Mouse (Mus musculus) embryonic facial prominence, embryonic 13.5 days (tissue): Measurements from ENCODE around the gene Tmprss3. TPM values are rescaled to one million over a fixed set of nuclear protein-coding genes. Genes with fewer than 3 reads are reported as not detected.

ENCODE experiments used
- ATAC-seq: fragments of 200-750 bp; cut with Nextera tagmentation; 2 replicates; pipeline ENCODE4 v1.8.0; 2017; ENCODE audit warnings: low read depth; ENCODE audit not compliant: insufficient number of reproducible peaks, insufficient read depth, low FRiP score, low TSS enrichment
- H3K27ac ChIP-seq: fragments of 300-500 bp; sonication (generic); 2 replicates; pipeline ENCODE4 v1.5.1; 2015; ENCODE audit warnings: moderate library complexity, mild to moderate bottlenecking, inconsistent platforms
- H3K27me3 ChIP-seq: fragments of 300-500 bp; sonication (generic); 2 replicates; pipeline ENCODE4 v1.6.1; 2015; ENCODE audit warnings: mild to moderate bottlenecking, inconsistent platforms
- H3K36me3 ChIP-seq: fragments of 300-500 bp; sonication (generic); 2 replicates; pipeline ENCODE4 v1.6.1; 2015; ENCODE audit warnings: mild to moderate bottlenecking, inconsistent platforms
- H3K4me1 ChIP-seq: fragments of 300-500 bp; sonication (generic); 2 replicates; pipeline ENCODE4 v1.6.1; 2015; ENCODE audit warnings: inconsistent platforms
- H3K4me2 ChIP-seq: fragments of 300-500 bp; sonication (generic); 2 replicates; pipeline ENCODE4 v1.6.1; 2015; ENCODE audit warnings: moderate library complexity, mild to moderate bottlenecking, inconsistent platforms
- H3K4me3 ChIP-seq: fragments of 300-500 bp; sonication (generic); 2 replicates; pipeline ENCODE4 v1.5.1; 2015; ENCODE audit warnings: mild to moderate bottlenecking, inconsistent platforms
- H3K9ac ChIP-seq: fragments of 300-500 bp; sonication (generic); 2 replicates; pipeline ENCODE4 v1.6.1; 2015; ENCODE audit warnings: mild to moderate bottlenecking, inconsistent platforms
- H3K9me3 ChIP-seq: fragments of 300-500 bp; sonication (generic); 2 replicates; pipeline ENCODE4 v1.6.1; 2016; ENCODE audit warnings: inconsistent platforms
- WGBS: fragments of 180-500 bp; shearing (Covaris S2); methylation state at CpG from one replicate; pipeline ENCODE4 v1.1.7; 2015; ENCODE audit warnings: mixed read lengths; 5-methylcytosine and 5-hydroxymethylcytosine counted together
- polyA plus RNA-seq: library from polyadenylated mRNA; unstranded; fragments of >200 nt; fragmentation: Nextera tagmentation; extraction: Ambion mirVana; gene quantifications from 2 replicates; pipeline ENCODE4 v1.2.1, GENCODE M21; 2015

The Tmprss3 gene
- not detected in 2 replicates for polyA plus RNA-seq

GRCm38 (mm10) chr17:31198877-31199276 lies at the start of gene Tmprss3:
Gene Tmprss3, minus strand, starts transcription at chr17:31198977.
- H3K4me3 ChIP-seq: no peak within 1 kb of the TSS
- WGBS: 77% methylated on average over 11 of the region's 11 CpGs
- H3K4me2 ChIP-seq: no peak within 1 kb of the TSS
- H3K9me3 ChIP-seq: no peaks in the 10 kb centered on the region
- H3K36me3 ChIP-seq: no peaks in the 10 kb centered on the region
- H3K27me3 ChIP-seq: no peaks in the 10 kb centered on the region
- no peaks in the 10 kb centered on the region for H3K4me1 ChIP-seq
- H3K27ac ChIP-seq: no peak within 1 kb of the TSS
- H3K9ac ChIP-seq: no peak within 1 kb of the TSS
- no peak for ATAC-seq

- WGBS: 38% methylated on average over 5 of the region's 5 CpGs
- no peaks in the 10 kb centered on the region for H3K9me3 ChIP-seq
- H3K27ac ChIP-seq: no peak overlapping the region
- H3K4me2 ChIP-seq: no peak overlapping the region
- no peak overlapping the region for H3K4me3 ChIP-seq
- no peaks in the 10 kb centered on the region for H3K36me3 ChIP-seq
- no peaks in the 10 kb centered on the region for H3K27me3 ChIP-seq
- ATAC-seq: no peak
- no peak overlapping the region for H3K9ac ChIP-seq
- no peaks in the 10 kb centered on the region for H3K4me1 ChIP-seq
Observed at GRCm38 (mm10) chr17:31247144-31247543, 48.4 kb upstream of the Tmprss3 start.

GRCm38 (mm10) chr17:31245321-31245720 lies 46.5 kb upstream of the Tmprss3 start:
- Histone ChIP-seq H3K4me2 (no peak overlapping the region), H3K27me3 (no peaks in the 10 kb centered on the region), H3K4me3 (no peak overlapping the region), H3K27ac (no peak overlapping the region), H3K9ac (no peak overlapping the region), H3K36me3 (no peaks in the 10 kb centered on the region), H3K4me1 (no peaks in the 10 kb centered on the region), H3K9me3 (no peaks in the 10 kb centered on the region)
- no peak for ATAC-seq
- 74% methylated on average over 5 of the region's 5 CpGs for WGBS

- 0% methylated on average over 1 of the region's 1 CpGs for WGBS
Observed at GRCm38 (mm10) chr17:31242764-31243163, 44.0 kb upstream of the Tmprss3 start.

GRCm38 (mm10) chr17:31241156-31241555 lies 42.4 kb upstream of the Tmprss3 start:
- Histone ChIP-seq H3K4me1 (no peaks in the 10 kb centered on the region), H3K4me3 (no peak overlapping the region), H3K27ac (no peak overlapping the region), H3K9ac (no peak overlapping the region), H3K27me3 (no peaks in the 10 kb centered on the region), H3K4me2 (no peak overlapping the region), H3K9me3 (no peaks in the 10 kb centered on the region), H3K36me3 (no peaks in the 10 kb centered on the region)
- 81% methylated on average over 8 of the region's 8 CpGs for WGBS
- ATAC-seq: no peak

More at GRCm38 (mm10) chr17:31242764-31243163, 44.0 kb upstream of the Tmprss3 start:
- Histone ChIP-seq H3K27me3 (no peaks in the 10 kb centered on the region), H3K4me3 (no peak overlapping the region), H3K36me3 (no peaks in the 10 kb centered on the region), H3K4me2 (no peak overlapping the region), H3K27ac (no peak overlapping the region), H3K9ac (no peak overlapping the region), H3K4me1 (no peaks in the 10 kb centered on the region), H3K9me3 (no peaks in the 10 kb centered on the region)
- ATAC-seq: no peak

GRCm38 (mm10) chr17:31238234-31239020 lies 39.6 kb upstream of the Tmprss3 start:
- Histone ChIP-seq H3K27ac (no peak overlapping the region), H3K4me2 (no peak overlapping the region), H3K27me3 (no peaks in the 10 kb centered on the region), H3K4me3 (no peak overlapping the region), H3K36me3 (no peaks in the 10 kb centered on the region), H3K9ac (no peak overlapping the region), H3K4me1 (no peaks in the 10 kb centered on the region), H3K9me3 (no peaks in the 10 kb centered on the region)
- ATAC-seq: no peak
- 82% methylated on average over 7 of the region's 7 CpGs for WGBS

GRCm38 (mm10) chr17:31235915-31236314 lies 37.1 kb upstream of the Tmprss3 start:
- H3K4me2 ChIP-seq: no peak overlapping the region
- ATAC-seq: no peak
- H3K36me3 ChIP-seq: no peaks in the 10 kb centered on the region
- H3K9ac ChIP-seq: no peak overlapping the region
- H3K4me1 ChIP-seq: peaks cover 7% of the 10 kb centered on the region
- H3K9me3 ChIP-seq: no peaks in the 10 kb centered on the region
- H3K27ac ChIP-seq: no peak overlapping the region
- no peak overlapping the region for H3K4me3 ChIP-seq
- H3K27me3 ChIP-seq: no peaks in the 10 kb centered on the region
- WGBS: 87% methylated on average over 1 of the region's 1 CpGs

- 29% methylated on average over 8 of the region's 8 CpGs for WGBS
- Histone ChIP-seq H3K27ac (no peak overlapping the region), H3K36me3 (no peaks in the 10 kb centered on the region), H3K4me1 (peaks cover 7% of the 10 kb centered on the region), H3K27me3 (no peaks in the 10 kb centered on the region), H3K4me3 (no peak overlapping the region), H3K9ac (no peak overlapping the region), H3K9me3 (no peaks in the 10 kb centered on the region), H3K4me2 (no peak overlapping the region)
- no peak for ATAC-seq
Observed at GRCm38 (mm10) chr17:31232251-31233010, 33.7 kb upstream of the Tmprss3 start.

GRCm38 (mm10) chr17:31231780-31232179 lies 33.0 kb upstream of the Tmprss3 start:
- Histone ChIP-seq H3K9me3 (no peaks in the 10 kb centered on the region), H3K36me3 (no peaks in the 10 kb centered on the region), H3K27me3 (no peaks in the 10 kb centered on the region), H3K4me1 (peaks cover 7% of the 10 kb centered on the region), H3K4me2 (no peak overlapping the region), H3K4me3 (no peak overlapping the region), H3K27ac (no peak overlapping the region), H3K9ac (no peak overlapping the region)
- ATAC-seq: no peak
- WGBS: 48% methylated on average over 6 of the region's 6 CpGs

- Histone ChIP-seq H3K36me3 (no peaks in the 10 kb centered on the region), H3K9me3 (no peaks in the 10 kb centered on the region), H3K4me2 (no peak overlapping the region), H3K4me1 (peaks cover 14% of the 10 kb centered on the region), H3K27ac (no peak overlapping the region), H3K9ac (no peak overlapping the region), H3K27me3 (no peaks in the 10 kb centered on the region), H3K4me3 (no peak overlapping the region)
- ATAC-seq: no peak
- WGBS: 84% methylated on average over 7 of the region's 7 CpGs
Observed at GRCm38 (mm10) chr17:31226931-31227330, 28.2 kb upstream of the Tmprss3 start.

GRCm38 (mm10) chr17:31226368-31226767 lies 27.6 kb upstream of the Tmprss3 start:
- H3K27ac ChIP-seq: no peak overlapping the region
- H3K4me2 ChIP-seq: no peak overlapping the region
- WGBS: 67% methylated on average over 3 of the region's 3 CpGs
- peaks cover 16% of the 10 kb centered on the region for H3K4me1 ChIP-seq
- no peaks in the 10 kb centered on the region for H3K36me3 ChIP-seq
- H3K27me3 ChIP-seq: no peaks in the 10 kb centered on the region
- H3K4me3 ChIP-seq: no peak overlapping the region
- no peaks in the 10 kb centered on the region for H3K9me3 ChIP-seq
- ATAC-seq: no peak
- H3K9ac ChIP-seq: no peak overlapping the region

GRCm38 (mm10) chr17:31224591-31224990 lies 25.8 kb upstream of the Tmprss3 start:
- Histone ChIP-seq H3K27me3 (no peaks in the 10 kb centered on the region), H3K4me1 (peaks cover 20% of the 10 kb centered on the region), H3K9me3 (no peaks in the 10 kb centered on the region), H3K9ac (no peak overlapping the region), H3K36me3 (no peaks in the 10 kb centered on the region), H3K27ac (no peak overlapping the region), H3K4me2 (no peak overlapping the region), H3K4me3 (no peak overlapping the region)
- WGBS: 75% methylated on average over 8 of the region's 8 CpGs
- ATAC-seq: no peak
